Mouse (Mus musculus): Measurements from ENCODE around the gene Mindy3.

GRCm38 (mm10) chr2:12308466-12308865, 110.8 kb downstream of the Mindy3 start:
- TF ChIP-seq CTCF (conservative IDR thresholded peaks at IDR 0.05; ENCODE audit: insufficient read depth, insufficient read length, low read depth, low read length) (0 out of 2 replicates have a peak, but pooled peaks have one; percentile 11), POLR2A (IDR thresholded peaks at IDR 0.05; ENCODE audit: low read depth, low read length) (no peak)

Measured in kidney, adult 2 months (tissue).